Mouse (Mus musculus): ENCODE measurements around the gene Pcbd1.

Gene Pcbd1

GRCm38 (mm10) chr10:61089170-61090142 lies at the start of gene Pcbd1:
TSS of gene Pcbd1 (plus strand) at chr10:61089331.
- DNase-seq (ENCODE audit: low spot score in 2 of 2) = no peak

- DNase-seq (ENCODE audit: low spot score in 2 of 2) = no peak
These were observed 49.5 kb upstream of the Pcbd1 start for GRCm38 (mm10) chr10:61039657-61040056.

- DNase-seq (ENCODE audit: low spot score in 2 of 2) = no peak
These were observed 44.0 kb upstream of the Pcbd1 start for GRCm38 (mm10) chr10:61045081-61045480.

- peak; percentile 29 to 65 for DNase-seq (ENCODE audit: low spot score in 2 of 2)
These were observed 37.0 kb upstream of the Pcbd1 start for GRCm38 (mm10) chr10:61051993-61052613.

GRCm38 (mm10) chr10:61056661-61057060 lies 32.5 kb upstream of the Pcbd1 start:
- DNase-seq (ENCODE audit: low spot score in 2 of 2) = no peak

GRCm38 (mm10) chr10:61059101-61059500 lies 30.0 kb upstream of the Pcbd1 start:
- DNase-seq (ENCODE audit: low spot score in 2 of 2) = no peak

- DNase-seq (ENCODE audit: low spot score in 2 of 2) = no peak
These were observed 29.5 kb upstream of the Pcbd1 start for GRCm38 (mm10) chr10:61059543-61060110.

GRCm38 (mm10) chr10:61063271-61063864 lies 25.8 kb upstream of the Pcbd1 start:
- no peak for DNase-seq (ENCODE audit: low spot score in 2 of 2)

GRCm38 (mm10) chr10:61064635-61065034 lies 24.5 kb upstream of the Pcbd1 start:
- DNase-seq (ENCODE audit: low spot score in 2 of 2) = no peak

- DNase-seq (ENCODE audit: low spot score in 2 of 2) = no peak
These were observed 23.7 kb upstream of the Pcbd1 start for GRCm38 (mm10) chr10:61065287-61066005.

- DNase-seq (ENCODE audit: low spot score in 2 of 2) = peak; percentile 39 to 47
These were observed 20.5 kb upstream of the Pcbd1 start for GRCm38 (mm10) chr10:61068436-61069192.

- no peak for DNase-seq (ENCODE audit: low spot score in 2 of 2)
These were observed 19.9 kb upstream of the Pcbd1 start for GRCm38 (mm10) chr10:61069248-61069647.

- no peak for DNase-seq (ENCODE audit: low spot score in 2 of 2)
These were observed 16.8 kb upstream of the Pcbd1 start for GRCm38 (mm10) chr10:61072324-61072723.

GRCm38 (mm10) chr10:61074643-61075042 lies 14.5 kb upstream of the Pcbd1 start:
- DNase-seq (ENCODE audit: low spot score in 2 of 2) = no peak

GRCm38 (mm10) chr10:61075607-61076006 lies 13.5 kb upstream of the Pcbd1 start:
- no peak for DNase-seq (ENCODE audit: low spot score in 2 of 2)

GRCm38 (mm10) chr10:61080227-61080930 lies 8.8 kb upstream of the Pcbd1 start:
- peak; percentile 31 to 53 for DNase-seq (ENCODE audit: low spot score in 2 of 2)

GRCm38 (mm10) chr10:61080931-61081255 lies 8.2 kb upstream of the Pcbd1 start:
- DNase-seq (ENCODE audit: low spot score in 2 of 2) = no peak

GRCm38 (mm10) chr10:61085364-61085763 lies 3.8 kb upstream of the Pcbd1 start:
- DNase-seq (ENCODE audit: low spot score in 2 of 2) = no peak

GRCm38 (mm10) chr10:61086502-61086901 lies 2.6 kb upstream of the Pcbd1 start:
- no peak for DNase-seq (ENCODE audit: low spot score in 2 of 2)

- DNase-seq (ENCODE audit: low spot score in 2 of 2) = no peak
These were observed 663 bp upstream of the Pcbd1 start for GRCm38 (mm10) chr10:61088468-61088867.

All from heart, adult 9 months (tissue).